Mouse (Mus musculus) stomach, postnatal 0 days (tissue): ENCODE measurements at regions not wholly inside any gene's neighbourhood (a gene's known extent, or its start where the extent isn't known, plus 50 kb on each side); places are given as distances from the start of the nearest gene placed in this dataset.
A peak's percentile ranks its signal among the peaks of the same experiment; 100 is the strongest.

ENCODE experiments used
- CTCF ChIP-seq: IDR thresholded peaks from 2 replicates; pipeline ENCODE4 v1.5.1; 2016; ENCODE audit warnings: antibody characterized with exemption, low read depth, mild to moderate bottlenecking, moderate library complexity
- EP300 ChIP-seq: optimal IDR thresholded peaks from 2 replicates; pipeline ENCODE3; 2016; ENCODE audit warnings: antibody characterized with exemption

DNA sequence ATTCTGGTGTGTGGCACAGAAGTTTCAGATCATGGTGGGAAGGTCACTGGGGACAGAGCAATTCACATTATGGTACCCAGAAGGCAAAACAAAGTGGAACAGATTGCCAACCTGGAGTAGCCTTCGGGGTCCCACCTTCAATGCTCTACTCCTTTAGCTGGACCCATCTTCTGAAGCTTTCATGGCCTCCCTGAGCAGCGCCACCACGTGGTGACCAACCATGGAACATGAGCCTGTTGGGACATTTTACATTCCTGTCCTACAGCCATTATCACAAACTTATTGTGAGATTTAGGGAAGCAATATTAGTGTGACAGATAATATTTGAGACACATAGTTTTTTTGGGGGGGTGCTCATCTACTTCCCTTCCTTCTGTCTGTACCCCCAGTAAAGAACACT lies 88.3 kb downstream of the Pmp22 start:
- TF ChIP-seq CTCF (peak; percentile 37), EP300 (no peak)
